Mouse (Mus musculus): ENCODE measurements at regions not wholly inside any gene's neighbourhood (a gene's known extent, or its start where the extent isn't known, plus 50 kb on each side); places are given as distances from the start of the nearest gene placed in this dataset.

DNA sequence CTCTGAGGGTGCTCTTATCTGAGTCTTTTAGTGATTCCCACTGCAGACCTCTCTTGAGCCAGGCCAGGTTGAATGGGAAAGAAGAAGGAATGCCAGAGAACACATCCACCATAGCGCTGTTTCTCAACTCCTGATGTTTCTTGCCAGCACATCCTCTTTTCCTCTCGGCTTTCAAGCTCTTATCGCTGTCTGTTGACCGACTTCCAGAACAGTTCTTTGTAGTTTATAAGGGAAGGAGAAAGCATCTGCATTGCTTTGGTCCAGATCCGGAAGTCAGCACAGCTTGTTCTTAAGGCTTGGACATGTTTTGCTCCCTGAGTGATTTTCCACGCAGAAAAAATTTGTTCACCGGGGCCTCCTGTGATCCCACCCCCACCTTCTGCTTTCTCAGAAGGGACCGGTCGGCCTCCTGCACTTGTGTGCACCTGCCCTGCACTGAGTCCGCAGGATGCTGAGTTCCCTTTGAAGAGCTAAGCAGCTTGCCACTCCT, 183.7 kb downstream of the Bcl2l11 start:
- no peak for DNase-seq

DNA sequence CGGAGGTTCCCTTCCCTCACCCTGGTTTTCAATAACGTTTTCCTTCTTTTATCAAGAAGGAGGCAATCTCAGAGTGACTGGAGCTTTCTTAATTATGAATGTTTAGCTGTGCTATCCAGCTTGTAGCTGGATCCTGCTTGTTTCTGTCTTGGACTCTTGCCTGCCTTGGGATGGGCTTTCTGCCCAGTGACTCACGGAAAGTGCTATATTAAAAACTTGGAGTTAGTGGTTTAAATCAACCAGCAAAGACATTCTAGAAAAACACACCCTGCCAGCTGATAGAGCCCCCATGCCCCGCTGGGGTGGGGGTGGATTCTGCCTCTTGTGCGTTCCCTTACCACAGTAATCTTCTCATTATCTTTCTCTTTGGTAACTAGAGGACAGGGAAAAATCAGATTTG, 184.2 kb downstream of the Bcl2l11 start:
- no peak for DNase-seq

DNA sequence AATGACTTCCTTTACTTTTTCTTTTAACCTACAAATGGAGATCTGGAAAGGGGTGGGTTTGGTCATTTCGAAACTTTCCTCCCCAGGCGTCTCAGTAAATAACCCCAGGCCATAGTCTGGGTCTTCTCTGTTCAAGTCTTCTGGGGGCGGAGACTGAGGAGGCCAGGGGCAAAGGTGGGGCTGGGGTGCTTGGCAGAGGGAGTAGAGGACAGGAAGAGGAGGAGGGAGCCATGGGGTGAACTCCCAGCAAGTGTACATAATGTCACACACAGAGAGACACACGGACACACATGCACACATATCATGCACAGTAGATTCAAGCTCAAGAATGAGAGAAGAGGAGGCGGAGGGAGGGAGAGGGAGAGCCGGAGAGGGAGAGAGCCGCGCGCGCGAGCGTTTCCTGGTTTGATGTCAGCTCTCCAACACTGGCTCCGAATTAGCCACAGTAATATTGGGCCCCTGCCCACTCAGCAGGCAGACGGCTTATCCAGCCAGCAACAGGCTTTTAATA, 186.3 kb downstream of the Bcl2l11 start:
- peak; percentile 58 for DNase-seq

DNA sequence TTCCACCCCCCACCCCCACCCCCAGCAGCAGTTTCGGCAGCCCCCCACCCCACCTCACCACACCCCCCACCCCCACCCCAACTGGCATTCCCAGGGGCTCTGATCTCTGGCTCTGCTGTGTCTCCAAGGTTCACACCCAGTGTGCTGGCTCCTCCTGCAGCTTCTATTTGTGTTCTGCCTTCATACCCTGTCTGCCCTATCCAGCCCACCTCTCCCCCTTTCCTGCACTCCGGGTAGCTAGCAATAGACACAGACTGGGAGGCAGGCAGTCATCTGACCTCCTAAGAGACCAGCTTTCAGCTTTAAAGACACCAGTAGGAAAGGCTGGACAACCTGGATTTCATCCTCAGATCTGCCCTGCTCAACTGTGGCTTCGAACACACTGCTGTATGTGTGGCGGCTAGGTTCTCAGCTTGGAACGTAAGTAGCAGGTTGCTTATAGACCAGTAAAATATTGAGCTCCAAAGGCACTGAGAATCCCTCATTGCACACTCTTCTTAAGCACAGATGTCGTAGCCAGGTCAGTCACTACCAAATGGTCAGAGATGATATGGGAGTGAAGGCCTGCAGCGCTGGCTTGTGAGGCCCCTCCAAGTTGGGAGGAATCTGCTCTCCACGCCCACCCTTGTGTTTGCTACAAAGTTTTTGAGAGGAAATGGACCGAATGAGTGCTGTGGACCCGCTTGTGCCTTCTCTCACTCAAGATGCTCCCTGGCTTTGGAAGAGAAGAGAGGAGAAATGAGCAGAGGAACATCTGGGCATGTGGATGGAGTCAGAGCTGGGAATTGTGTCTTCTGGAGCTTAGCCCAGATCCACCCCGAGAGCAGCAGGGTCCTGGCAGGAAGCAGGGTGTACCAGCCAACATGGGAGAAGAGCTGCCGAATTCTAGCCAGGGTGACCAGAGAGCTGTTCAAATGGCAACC, 187.1 kb downstream of the Bcl2l11 start:
- no peak for DNase-seq

DNA sequence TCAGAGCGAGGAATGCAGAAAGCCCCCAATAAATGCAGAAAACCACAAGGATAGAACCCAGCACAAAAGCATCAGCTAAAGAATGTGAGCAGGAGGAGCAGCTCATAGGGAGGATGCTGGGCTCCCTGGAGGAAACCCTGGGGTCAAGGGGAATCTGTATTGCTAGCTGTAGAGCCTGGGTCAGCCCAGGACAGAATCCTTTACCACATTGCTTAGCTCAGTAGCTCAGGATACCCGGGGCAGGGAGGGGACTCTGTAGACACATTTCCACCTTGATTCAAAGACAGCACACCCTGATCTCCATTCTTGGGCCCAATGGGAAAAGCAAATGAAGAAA, 187.7 kb downstream of the Bcl2l11 start:
- no peak for DNase-seq

DNA sequence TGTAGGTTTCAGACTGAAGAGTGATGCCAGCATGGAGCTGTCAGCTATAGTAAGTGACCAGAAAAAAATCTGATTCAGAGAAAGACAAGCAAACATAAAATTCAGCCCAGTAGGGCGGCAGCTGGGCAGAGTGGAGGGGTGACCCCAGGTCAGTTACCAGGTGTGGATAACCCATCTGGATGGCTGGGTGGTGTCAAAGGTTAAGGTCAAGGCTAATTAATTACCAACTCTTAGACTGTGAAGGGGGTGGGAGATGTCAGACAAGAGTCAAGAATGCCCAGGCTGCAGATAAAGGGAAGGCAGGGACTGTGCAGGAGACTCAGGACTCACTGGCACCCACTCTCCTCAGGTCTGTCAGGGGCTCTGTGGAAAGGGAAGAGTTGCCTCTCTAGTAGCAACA, 188.1 kb downstream of the Bcl2l11 start:
- DNase-seq: no peak

DNA sequence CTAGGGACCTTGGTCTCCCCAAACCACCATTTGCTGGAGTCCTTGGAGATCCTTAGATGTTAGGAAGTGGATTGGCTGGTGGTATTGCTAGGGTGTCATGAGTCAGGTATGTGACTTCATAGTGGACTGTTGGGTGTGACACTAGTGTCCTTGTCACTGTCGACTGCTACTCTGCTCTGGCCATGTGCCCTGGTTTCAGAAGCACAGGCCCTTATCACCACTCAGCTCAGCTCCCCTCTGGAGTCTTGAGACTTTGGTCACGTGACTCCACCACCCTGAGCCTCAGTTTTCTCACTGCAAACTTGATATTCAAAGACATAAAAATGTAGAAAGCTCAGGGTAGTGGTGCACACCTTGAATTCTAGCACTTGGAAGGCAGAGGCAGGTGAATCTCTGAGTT, 190.7 kb downstream of the Bcl2l11 start:
- DNase-seq: no peak

DNA sequence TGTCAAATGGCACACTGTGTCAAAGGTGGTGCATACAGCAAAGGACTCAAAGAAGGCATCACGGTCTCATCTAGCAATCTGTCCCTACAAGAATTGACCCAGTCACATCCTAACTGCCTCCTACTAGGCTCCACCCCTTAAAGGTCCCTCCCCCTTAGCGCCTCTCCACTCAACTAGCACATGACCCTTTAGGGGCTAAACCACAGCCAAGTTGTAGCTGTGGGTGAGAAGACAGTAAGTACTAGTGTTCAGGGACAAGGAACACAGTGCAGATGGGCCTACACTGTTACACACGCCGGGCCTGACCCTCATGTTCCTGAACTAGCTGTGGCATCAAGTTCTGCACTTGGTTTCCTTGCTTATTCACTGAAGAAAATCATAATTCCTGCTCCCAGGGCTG, 192.4 kb downstream of the Bcl2l11 start:
- DNase-seq: no peak

DNA sequence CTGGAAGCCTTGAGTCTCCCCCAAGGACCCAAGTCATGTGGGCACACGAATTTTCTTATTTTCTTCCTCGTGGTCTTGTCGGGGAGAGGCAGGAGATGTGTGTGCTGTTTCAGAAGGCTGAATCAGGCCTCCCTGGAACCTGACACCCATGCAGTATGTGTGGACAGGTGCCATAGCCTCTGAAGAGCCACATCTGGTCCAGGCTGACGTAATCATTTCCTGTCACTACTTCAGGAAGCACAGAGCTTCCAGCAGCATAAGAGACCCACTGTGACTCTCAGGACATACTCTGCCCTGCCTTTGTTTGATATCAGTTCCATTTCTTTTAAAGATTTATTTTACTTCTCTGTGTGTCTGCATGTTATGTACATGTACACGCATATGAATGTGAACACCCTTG, 193.1 kb downstream of the Bcl2l11 start:
- DNase-seq: no peak

DNA sequence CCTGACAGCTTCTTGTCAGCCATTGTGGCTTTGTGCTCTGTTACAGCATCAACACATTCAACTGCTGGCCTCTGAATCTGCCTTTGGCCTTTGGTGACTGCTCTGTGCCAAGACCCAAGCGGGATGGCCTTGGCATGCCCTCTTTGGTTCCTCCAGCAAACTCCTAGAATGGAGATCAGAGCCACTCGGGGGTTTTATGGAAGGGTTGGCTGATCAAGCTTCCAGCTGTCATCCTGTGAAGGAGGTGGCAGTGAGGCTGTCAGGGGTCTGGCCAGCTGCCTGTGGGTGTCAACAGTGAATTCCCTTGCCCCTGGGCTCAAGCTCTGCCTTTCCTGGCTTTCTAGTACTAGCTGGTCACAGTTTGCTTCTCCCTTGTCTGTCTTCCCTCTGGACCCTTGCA, 195.6 kb downstream of the Bcl2l11 start:
- peak; percentile 19 for DNase-seq

DNA sequence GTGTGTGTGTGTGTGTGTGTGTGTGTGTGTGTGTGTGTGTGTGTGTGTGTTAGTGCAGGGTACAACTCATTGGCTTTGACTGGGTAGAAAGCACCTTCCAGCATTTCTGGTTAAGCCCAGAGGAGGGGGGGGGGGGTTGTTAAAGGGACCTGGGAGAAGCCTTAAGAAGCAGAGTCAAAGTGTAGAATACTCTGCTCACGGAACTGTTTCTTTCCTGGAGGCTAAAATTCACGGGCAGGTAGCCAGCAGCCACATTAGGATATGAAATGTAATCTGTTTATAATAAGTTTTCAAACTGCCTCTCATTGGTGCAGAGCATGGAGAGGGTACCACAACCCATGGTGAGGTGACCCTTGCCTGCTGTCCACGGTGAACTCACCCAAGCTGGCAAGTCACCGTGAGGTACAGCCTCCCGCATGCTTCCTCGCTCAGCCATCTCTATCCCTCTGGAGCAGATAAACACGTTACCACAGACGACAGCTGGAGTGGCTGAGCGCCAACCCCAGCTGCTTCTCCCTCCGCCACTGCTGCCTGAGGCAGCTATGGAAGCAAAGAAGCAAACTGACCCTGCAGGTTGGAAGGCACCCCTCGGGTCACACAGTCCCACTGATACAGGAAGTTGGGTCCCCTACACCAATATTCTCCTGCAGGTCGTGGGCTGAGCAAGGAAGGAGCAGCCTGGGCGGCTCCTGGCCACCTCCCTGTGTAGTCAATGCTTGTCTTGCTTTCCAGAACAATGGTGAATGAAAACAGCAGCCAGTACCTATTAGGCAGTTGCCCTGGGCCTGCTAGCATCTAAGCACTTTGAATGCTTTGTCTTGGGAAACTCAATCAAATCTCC, 198.6 kb downstream of the Bcl2l11 start:
- no peak for DNase-seq

DNA sequence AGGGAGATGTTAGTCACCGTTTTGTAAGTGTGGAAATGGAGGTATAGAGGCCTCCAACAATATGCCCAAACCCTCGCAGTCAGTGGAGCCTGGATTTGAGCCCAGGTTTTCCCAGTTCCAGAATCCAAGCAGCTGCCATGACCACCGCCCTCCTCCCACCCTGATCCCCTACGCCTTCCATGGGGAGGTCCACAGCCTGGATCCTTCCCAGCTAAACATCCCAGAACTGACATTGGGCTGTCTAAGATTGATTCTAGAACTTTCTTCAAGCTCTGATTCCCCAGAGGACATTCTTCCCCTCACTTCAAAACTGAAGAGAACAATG, 199.2 kb downstream of the Bcl2l11 start:
- no peak for DNase-seq

DNA sequence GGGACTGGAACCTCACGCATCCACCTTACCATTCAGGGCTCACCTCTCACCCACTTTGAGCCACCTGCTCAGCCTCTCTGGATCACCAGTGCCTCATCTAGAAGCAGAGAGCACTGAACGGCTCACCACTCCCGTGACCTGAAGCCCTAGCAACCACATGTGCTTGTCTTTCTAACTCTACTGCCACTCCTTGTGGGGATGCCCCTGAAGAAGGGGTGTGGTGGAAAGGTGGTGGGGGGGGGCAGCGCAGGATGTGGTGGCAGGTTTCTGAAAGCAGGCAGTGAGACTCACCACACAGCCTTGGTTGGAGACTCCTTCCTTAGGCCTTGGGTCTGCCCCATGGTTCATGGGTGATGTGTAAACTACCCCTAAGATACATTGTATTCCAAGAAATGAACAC, 199.6 kb downstream of the Bcl2l11 start:
- DNase-seq: no peak

DNA sequence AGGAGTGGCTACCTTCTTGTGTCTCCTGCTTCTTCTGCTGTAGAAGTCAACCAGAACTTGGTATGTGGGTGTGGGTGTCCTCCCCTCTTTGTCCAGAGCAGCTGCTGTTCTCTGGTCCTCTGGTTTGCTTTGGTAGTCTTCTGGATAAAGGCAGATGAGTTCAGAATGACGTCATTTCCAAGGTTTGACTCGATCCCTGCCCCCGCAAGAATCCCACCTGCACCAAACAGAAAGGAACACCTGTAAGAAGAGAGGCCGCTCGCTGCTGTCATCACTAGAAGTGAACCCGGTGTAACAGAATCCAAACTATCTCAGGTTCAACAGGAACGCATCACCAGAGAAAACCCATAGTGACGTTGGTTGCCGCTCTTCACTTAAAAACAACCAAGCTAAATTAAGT, 205.0 kb downstream of the Bcl2l11 start:
- no peak for DNase-seq

DNA sequence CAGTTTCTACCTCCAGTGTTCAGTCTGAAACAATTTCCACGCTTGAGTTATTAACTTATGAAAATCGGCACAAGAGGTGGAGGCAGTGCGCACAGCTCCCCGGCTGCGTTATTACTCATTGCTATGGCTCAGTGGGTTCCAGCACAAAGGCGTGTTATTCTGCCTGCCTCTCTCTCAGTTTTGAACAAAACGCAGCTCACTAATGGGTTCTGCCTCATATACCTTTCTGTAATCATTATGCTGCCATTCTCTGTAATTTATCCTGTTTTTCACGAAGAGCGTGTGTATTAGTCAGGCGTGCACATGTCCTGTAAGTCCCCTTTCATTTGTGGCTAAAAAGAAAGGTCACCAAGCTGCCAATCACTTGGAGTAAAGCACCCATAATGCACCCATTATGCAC, 205.4 kb downstream of the Bcl2l11 start:
- DNase-seq: no peak

DNA sequence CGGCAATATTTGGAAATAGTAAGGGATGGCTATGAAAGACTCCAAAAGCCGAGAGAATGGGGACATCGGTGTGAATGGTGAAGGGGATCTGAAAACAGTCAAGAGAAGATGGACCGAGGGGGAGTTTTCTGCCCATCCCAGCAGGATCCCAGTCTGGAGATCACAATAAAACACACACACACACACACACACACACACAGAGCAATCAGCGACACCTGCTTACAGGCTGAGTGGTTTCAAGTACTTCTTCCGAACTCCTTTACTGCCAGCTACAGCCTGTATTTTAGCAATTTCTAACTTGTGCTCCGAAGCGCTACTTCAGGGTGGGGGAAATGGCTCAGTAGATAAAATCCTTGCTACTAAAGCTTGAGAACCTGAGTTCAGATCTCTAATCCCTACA, 205.8 kb downstream of the Bcl2l11 start:
- no peak for DNase-seq

DNA sequence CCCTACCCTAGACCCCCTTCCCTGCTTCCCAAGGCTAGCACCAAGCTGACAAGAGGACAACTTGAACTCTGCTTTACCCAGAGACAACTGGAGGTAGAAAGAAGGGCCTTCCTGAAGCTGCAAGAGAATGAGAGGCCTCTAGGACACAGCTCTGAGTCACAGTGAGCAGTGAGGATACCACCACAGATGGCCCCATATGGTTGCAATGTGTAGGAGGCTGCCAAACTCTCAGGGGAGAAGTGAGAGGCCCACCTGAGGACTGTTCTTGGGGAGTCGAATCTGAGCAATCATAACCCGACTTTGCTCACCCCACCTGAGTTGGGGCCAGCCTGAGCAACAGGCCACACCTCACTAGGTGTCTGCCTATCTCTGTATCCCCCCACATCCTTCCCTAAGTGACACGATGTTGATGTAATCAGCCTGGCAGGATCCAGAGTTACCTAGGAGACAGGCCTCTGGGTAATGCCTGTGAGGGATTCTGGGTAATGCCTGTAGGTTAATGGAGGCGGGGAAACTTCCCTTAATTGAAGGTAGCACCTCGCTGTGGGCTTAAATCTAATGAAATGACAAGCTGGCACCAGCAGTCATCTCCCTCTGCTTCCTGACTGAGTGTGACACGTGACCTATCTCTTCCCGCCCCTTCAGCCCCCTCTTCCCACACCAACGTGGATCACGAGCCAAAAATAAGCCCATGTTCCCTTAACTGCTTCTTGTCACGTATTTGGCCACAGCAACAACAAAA, 207.7 kb downstream of the Bcl2l11 start:
- DNase-seq: no peak

DNA sequence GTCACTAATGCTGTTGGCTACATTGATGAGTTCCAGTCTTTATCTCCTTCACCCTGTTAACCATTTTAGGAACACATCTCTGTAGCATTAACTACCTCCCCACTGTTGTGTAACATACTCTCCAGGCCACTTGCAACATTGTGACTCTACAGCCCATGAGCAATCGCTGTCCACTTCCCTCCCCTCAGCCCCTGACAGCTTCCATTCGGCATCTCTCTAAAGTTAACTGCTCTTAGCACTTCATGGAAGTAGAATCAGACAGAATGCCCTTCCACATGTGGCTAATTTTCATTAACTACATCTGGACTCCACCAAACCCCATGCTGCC, 208.3 kb downstream of the Bcl2l11 start:
- DNase-seq: no peak

DNA sequence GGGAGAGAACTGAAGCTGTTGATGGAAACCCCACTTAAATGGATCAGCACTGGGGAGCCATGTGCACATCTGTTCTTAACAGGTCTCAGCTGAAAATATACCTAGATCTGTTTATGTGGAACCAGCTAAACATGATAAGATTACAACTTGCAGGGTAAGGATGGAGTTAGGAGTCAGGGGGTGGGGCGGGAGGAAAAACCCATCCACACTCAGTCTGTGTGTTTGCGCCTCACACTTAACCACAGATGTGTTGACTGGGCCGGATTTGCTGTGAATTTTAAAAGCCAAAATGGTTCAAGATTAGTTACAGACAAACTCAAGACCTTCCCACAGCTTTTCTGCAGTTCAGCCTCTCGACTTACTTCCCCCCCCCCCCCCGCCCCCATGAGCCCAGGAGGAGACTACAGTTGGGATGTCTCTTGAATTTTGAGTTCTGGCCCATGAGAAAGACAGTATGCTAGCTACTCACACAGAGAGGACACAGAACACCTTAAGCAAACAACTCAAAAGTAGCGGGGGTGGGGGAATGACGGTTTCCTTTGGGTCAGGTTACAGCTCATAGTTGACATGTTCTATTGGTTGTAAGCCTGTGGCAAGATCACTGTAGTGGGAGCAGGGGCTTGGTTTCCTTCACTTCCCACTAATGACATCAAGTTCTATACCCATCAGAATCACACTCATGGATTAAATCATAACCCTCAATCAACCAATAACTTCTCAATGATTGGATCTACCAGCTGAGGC, 209.1 kb downstream of the Bcl2l11 start:
- DNase-seq: no peak

DNA sequence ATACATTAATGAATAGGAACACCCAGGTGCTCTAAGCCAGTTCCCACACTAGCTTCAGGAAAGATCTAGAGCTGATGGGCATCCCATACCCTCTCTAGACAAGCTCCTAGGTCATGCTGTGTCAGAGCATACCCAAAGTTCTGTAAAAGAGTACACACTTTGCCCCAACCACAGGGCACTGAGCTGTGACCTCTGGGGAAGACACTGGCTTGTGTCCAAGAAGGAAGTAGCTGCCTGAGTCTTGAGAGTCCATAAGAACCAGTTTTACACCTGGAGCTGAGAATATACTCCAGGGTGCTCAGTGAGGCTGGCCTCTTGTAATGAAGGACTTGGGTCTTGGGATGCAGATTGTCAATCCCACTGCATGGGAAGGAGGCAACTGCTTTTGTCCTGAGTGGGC, 211.4 kb downstream of the Bcl2l11 start:
- DNase-seq: no peak

DNA sequence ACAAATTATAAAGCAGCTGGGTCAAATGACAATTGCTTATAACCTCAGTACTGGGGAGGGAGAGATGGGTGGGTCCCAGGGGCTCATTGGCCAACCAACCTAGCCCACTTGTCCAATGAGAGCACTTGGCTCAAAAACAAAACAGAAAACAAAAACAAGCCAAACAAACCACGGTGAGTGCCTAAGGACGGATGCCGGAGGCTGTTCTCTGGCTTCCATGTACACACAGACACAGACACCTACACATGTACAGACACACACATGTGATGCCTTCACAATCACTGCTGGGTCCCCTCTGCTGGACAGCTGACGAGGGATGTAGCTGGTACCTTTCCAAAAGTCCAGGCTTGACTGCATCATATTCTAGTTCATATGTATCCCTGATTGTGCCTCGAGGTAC, 212.0 kb downstream of the Bcl2l11 start:
- no peak for DNase-seq

DNA sequence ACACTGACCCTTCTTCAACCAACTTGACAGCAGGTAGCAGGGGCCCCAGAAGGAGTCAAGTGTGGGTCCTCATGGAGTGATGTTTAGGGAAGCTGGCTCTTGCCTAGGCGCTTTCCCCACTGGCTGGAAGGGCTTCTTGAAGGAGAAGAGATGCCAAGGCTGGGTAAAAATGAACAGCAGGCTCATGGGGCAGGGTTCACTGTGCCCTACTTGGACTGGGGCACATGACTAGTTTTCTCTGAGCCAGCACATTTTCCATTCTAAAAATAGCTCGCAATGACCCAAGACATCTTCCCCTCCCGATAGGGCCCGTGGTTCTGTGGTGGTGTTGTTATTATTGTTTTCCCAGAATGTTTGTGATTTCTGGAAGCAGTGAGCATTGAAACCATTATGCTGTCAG, 212.6 kb downstream of the Bcl2l11 start:
- DNase-seq: no peak

All from cerebellum, adult 9-11 months (tissue).